Mouse (Mus musculus) hindbrain, embryonic 11.5 days (tissue): ENCODE data around the gene Prkaca. TPM values are rescaled to one million over a fixed set of nuclear protein-coding genes. Genes with fewer than 3 reads are reported as not detected.

Experiments used
- ATAC-seq: fragments of 200-750 bp; cut with Nextera tagmentation; 2 replicates; pipeline ENCODE4 v1.8.0; 2017; ENCODE audit warnings: mild to moderate bottlenecking, moderate TSS enrichment, moderate library complexity; ENCODE audit not compliant: low FRiP score
- DNase-seq: peaks from one replicate; pipeline ENCODE4 v3.0.0-alpha.2; 2015; ENCODE audit warnings: low spot score
- H3K27ac ChIP-seq: fragments of 300-500 bp; sonication (generic); 2 replicates; pipeline ENCODE4 v1.5.1; 2014; ENCODE audit warnings: mild to moderate bottlenecking, low read depth, low read length
- H3K27me3 ChIP-seq: fragments of 300-500 bp; sonication (generic); 2 replicates; pipeline ENCODE4 v1.6.1; 2014; ENCODE audit warnings: mild to moderate bottlenecking, low read length, moderate library complexity, mixed read lengths; ENCODE audit not compliant: control insufficient read depth, insufficient read depth
- H3K36me3 ChIP-seq: fragments of 300-500 bp; sonication (generic); 2 replicates; pipeline ENCODE4 v1.6.1; 2014; ENCODE audit warnings: mild to moderate bottlenecking, low read length, moderate library complexity, mixed read lengths; ENCODE audit not compliant: control insufficient read depth, insufficient read depth
- H3K4me1 ChIP-seq: fragments of 300-500 bp; sonication (generic); replicated peaks from 2 replicates; pipeline ENCODE4 v1.6.1; 2014; ENCODE audit warnings: low read length, mixed read lengths; ENCODE audit not compliant: control insufficient read depth, insufficient read depth
- H3K4me2 ChIP-seq: fragments of 300-500 bp; sonication (generic); replicated peaks from 2 replicates; pipeline ENCODE4 v1.6.1; 2014; ENCODE audit warnings: mild to moderate bottlenecking, low read depth, low read length
- H3K4me3 ChIP-seq: fragments of 300-500 bp; sonication (generic); 2 replicates; pipeline ENCODE4 v1.5.1; 2014; ENCODE audit warnings: low read depth, low read length
- H3K9ac ChIP-seq: fragments of 300-500 bp; sonication (generic); 2 replicates; pipeline ENCODE4 v1.6.1; 2014; ENCODE audit warnings: low read depth, low read length
- H3K9me3 ChIP-seq: fragments of 300-500 bp; sonication (generic); 2 replicates; pipeline ENCODE4 v1.6.1; 2016; ENCODE audit warnings: low read length; ENCODE audit not compliant: control insufficient read depth
- WGBS: fragments of 180-500 bp; shearing (Covaris S2); extraction: QIAGEN DNeasy Blood & Tissue Kit; methylation state at CpG from one replicate; pipeline ENCODE4 v1.1.7; 2014; 5-methylcytosine and 5-hydroxymethylcytosine counted together
- polyA plus RNA-seq: library from polyadenylated mRNA; unstranded; fragments of >200 nt; fragmentation: Nextera tagmentation; extraction: Ambion mirVana; gene quantifications from 2 replicates; pipeline ENCODE4 v1.2.1, GENCODE M21; 2014

Prkaca gene
- polyA plus RNA-seq, 1 experiment from 2014 or later, result 139 TPM

DNA sequence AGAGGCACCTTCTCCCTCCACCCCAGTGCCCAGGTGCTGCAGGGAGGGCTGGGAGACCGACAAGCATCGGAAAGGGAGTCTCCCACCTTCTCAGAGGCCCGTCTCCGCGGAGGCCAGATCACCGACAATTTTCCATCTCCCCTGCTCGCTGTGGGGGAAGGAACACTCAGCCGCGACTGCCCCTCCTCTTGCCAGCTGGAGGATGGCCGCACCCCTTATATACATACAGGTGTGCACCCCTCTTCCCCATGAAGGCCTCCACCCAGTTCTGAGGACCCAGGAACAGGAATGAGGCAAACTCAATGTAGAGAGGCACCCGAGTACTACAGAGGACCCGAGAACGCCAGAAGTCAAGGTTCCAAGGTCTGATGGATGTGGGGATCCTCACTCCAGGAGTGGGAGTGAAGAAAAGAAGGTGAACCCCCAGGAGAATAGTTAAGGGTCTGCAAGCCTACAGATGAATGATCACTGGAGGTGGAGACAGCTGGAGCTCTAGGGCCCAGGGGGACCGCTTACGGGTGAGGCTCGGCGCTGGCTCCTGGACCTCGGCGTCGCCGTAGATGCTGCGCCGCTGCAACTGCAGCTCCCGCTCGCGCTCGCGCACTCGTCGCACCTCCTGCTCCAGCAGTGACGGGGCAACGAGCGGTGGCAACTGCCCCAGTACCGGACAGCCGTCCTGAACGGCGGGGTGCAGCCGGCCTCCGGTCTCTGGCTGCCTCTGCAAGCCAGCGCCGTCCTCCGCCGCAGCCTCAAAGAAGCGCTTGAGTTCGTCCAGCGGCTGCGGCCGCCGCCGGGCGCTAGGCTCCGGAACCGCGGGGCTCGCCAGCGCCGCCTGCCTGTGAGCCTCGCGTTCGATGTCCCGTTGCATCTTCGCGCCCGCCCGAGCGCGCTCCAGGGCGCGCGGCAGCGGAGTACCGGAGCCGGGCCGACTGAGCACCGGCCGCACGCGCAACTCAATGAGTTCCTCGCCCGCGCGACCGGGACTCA is 38.1 kb downstream of the Prkaca start:
- H3K4me2 ChIP-seq, result peak overlapping the region; percentile 93
- H3K4me3 ChIP-seq, result peak overlapping the region; percentile 49
- H3K4me1 ChIP-seq, result peaks cover 13% of the 10 kb centered on the region
- H3K9me3 ChIP-seq, result no peaks in the 10 kb centered on the region
- H3K9ac ChIP-seq, result peak overlapping the region; percentile 53
- DNase-seq (peak; percentile 88), ATAC-seq (peak; percentile 44)
- no peak overlapping the region for H3K27ac ChIP-seq
- WGBS, result 2% methylated on average over 74 of the region's 83 CpGs
- no peaks in the 10 kb centered on the region for H3K36me3 ChIP-seq
- H3K27me3 ChIP-seq, result peaks cover 39% of the 10 kb centered on the region

DNA sequence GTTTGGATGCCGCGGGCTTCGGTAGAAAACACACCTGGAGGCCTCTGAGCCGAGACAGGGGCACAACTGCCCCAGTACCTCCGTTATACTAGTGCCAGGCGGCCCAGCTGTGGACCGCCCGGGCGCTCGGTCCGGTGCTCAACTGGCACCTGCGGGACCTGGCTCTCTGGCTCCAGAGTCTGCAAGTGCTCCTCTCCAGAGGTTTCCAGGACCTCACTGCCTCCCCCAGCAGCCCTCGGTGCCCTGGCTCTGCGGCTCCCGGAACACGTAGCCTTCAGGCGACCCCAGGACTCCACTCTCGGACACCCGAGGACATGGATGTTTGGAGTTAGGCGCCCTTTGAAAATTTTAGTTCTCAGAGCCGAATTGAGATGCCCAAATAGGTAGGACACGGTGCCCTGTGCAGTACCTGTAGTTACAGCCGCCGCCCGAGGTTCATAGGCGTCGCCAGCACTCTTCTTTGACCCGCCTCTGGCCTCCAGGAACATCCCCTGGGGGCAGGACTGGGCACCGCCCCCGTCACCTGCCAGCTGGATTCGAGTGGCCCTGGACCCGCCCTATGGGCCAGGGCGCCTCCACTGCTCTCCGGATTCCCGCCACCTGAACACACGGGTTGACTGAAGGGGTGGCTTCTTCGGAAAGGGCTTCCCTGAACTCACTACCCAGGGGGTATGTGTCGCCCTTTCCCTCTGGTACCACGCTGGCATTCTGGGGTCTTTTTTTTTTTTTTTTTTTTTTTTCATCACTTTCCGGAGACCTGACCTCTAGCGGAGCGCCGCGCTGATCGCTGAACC is 39.1 kb downstream of the Prkaca start, which contains the start of gene 2210011C24Rik:
Gene 2210011C24Rik (minus strand): TSS at position 467 of the 794 bp plus-strand sequence.
- H3K9ac ChIP-seq, result peak within 1 kb of the TSS; percentile 53
- ATAC-seq (0 out of 2 replicates have a peak, but pooled peaks have one; percentile 22), DNase-seq (peak; percentile 44)
- peak within 1 kb of the TSS; percentile 49 for H3K4me3 ChIP-seq
- H3K4me2 ChIP-seq, result peak within 1 kb of the TSS; percentile 93
- no peak within 1 kb of the TSS for H3K27ac ChIP-seq
- WGBS, result 1% methylated on average over 45 of the region's 45 CpGs
- H3K4me1 ChIP-seq, result peaks cover 13% of the 10 kb centered on the region
- H3K9me3 ChIP-seq, result no peaks in the 10 kb centered on the region
- H3K36me3 ChIP-seq, result no peaks in the 10 kb centered on the region
- H3K27me3 ChIP-seq, result peaks cover 39% of the 10 kb centered on the region

- ATAC-seq (no peak; the same call in 1 of the 2 replicates), DNase-seq (peak; percentile 56)
- Histone ChIP-seq H3K36me3 (no peaks in the 10 kb centered on the region), H3K27ac (no peak overlapping the region), H3K4me3 (peak overlapping the region; percentile 49), H3K4me1 (peaks cover 13% of the 10 kb centered on the region), H3K9ac (no peak overlapping the region), H3K9me3 (no peaks in the 10 kb centered on the region), H3K4me2 (peak overlapping the region; percentile 93), H3K27me3 (peaks cover 39% of the 10 kb centered on the region)
- 6% methylated on average over 35 of the region's 35 CpGs for WGBS
These were observed 39.8 kb downstream of the Prkaca start for GRCm38 (mm10) chr8:84012499-84013165.

- WGBS, result 93% methylated on average over 5 of the region's 5 CpGs
- DNase-seq (no peak), ATAC-seq (no peak)
- H3K27me3 ChIP-seq, result peaks cover 26% of the 10 kb centered on the region
- H3K27ac ChIP-seq, result no peak overlapping the region
- no peak overlapping the region for H3K4me2 ChIP-seq
- H3K4me3 ChIP-seq, result no peak overlapping the region
- no peaks in the 10 kb centered on the region for H3K36me3 ChIP-seq
- no peaks in the 10 kb centered on the region for H3K9me3 ChIP-seq
- H3K9ac ChIP-seq, result no peak overlapping the region
- peaks cover 11% of the 10 kb centered on the region for H3K4me1 ChIP-seq
These were observed 43.0 kb downstream of the Prkaca start for GRCm38 (mm10) chr8:84015833-84016232.

DNA sequence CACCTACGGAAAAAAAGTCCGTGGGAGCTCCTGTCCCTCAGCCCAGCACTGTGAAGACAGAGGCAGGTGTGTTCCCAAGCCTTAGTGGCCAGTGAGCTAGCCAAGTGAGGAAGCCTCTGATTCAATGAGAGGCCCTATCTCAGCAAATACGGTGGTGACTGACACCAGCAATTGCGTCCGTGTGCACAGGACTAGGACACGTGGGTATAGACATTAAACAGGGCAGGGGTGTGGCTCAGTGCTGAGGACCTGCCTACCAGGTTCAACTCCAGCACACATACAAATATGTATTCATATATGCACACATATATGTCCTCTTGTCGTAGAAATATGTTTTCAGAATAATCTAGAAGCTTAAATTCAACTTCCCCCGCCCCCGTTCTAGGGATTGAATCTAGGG is 46.9 kb downstream of the Prkaca start:
- Histone ChIP-seq H3K27ac (no peak overlapping the region), H3K4me3 (no peak overlapping the region), H3K27me3 (no peaks in the 10 kb centered on the region; the same call in none of the 2 replicates), H3K4me2 (no peak overlapping the region), H3K9ac (no peak overlapping the region), H3K9me3 (no peaks in the 10 kb centered on the region), H3K36me3 (no peaks in the 10 kb centered on the region), H3K4me1 (no peaks in the 10 kb centered on the region)
- DNase-seq (no peak), ATAC-seq (no peak)
- 83% methylated on average over 9 of the region's 9 CpGs for WGBS

- no peaks in the 10 kb centered on the region for H3K36me3 ChIP-seq
- H3K4me3 ChIP-seq, result no peak within 1 kb of the TSS
- 8% methylated on average over 18 of the region's 18 CpGs for WGBS
- peak within 1 kb of the TSS; percentile 21; the same call in 1 of the 2 replicates for H3K4me2 ChIP-seq
- ATAC-seq (no peak), DNase-seq (no peak)
- no peaks in the 10 kb centered on the region for H3K4me1 ChIP-seq
- no peak within 1 kb of the TSS for H3K9ac ChIP-seq
- H3K27me3 ChIP-seq, result peaks cover 2% of the 10 kb centered on the region
- H3K9me3 ChIP-seq, result no peaks in the 10 kb centered on the region
- no peak within 1 kb of the TSS for H3K27ac ChIP-seq
These were observed 48.3 kb downstream of the Prkaca start, which contains the start of gene Palm3 for GRCm38 (mm10) chr8:84021096-84021495. Gene Palm3 (plus strand): TSS chr8:84021471.

GRCm38 (mm10) chr8:84021569-84021968 is 48.8 kb downstream of the Prkaca start:
- Histone ChIP-seq H3K9me3 (no peaks in the 10 kb centered on the region), H3K27ac (no peak overlapping the region), H3K4me3 (no peak overlapping the region), H3K4me2 (peak overlapping the region; percentile 21; the same call in 1 of the 2 replicates), H3K9ac (no peak overlapping the region), H3K4me1 (no peaks in the 10 kb centered on the region), H3K36me3 (no peaks in the 10 kb centered on the region), H3K27me3 (peaks cover 3% of the 10 kb centered on the region)
- 47% methylated on average over 12 of the region's 12 CpGs for WGBS
- ATAC-seq (no peak), DNase-seq (no peak)

- no peaks in the 10 kb centered on the region for H3K9me3 ChIP-seq
- no peak overlapping the region for H3K4me3 ChIP-seq
- no peak for DNase-seq
- 49% methylated on average over 5 of the region's 5 CpGs for WGBS
- H3K27ac ChIP-seq, result no peak overlapping the region
- H3K27me3 ChIP-seq, result peaks cover 9% of the 10 kb centered on the region
- no peaks in the 10 kb centered on the region for H3K4me1 ChIP-seq
- no peak overlapping the region for H3K4me2 ChIP-seq
- ATAC-seq, result no peak
- no peak overlapping the region for H3K9ac ChIP-seq
- no peaks in the 10 kb centered on the region for H3K36me3 ChIP-seq
These were observed 50.3 kb downstream of the Prkaca start for GRCm38 (mm10) chr8:84023085-84023484.
